Mouse (Mus musculus) NIH3T3 (cell line): ENCODE data around the gene Ndufb10.
"Not testable (repeated sequence)": the region's sequence is repeated elsewhere in the genome, so short reads cannot be mapped to it uniquely, and the experiment has no call there.

Source experiments
- DNase-seq: peaks from one replicate; pipeline ENCODE4 v3.0.0-alpha.2; 2012; ENCODE audit warnings: low read depth

The Ndufb10 gene

GRCm38 (mm10) chr17:24733434-24734050 lies 9.3 kb upstream of the Ndufb10 start:
- DNase-seq, result peak; percentile 40

GRCm38 (mm10) chr17:24732233-24732935 lies 8.1 kb upstream of the Ndufb10 start:
- no peak for DNase-seq

DNA sequence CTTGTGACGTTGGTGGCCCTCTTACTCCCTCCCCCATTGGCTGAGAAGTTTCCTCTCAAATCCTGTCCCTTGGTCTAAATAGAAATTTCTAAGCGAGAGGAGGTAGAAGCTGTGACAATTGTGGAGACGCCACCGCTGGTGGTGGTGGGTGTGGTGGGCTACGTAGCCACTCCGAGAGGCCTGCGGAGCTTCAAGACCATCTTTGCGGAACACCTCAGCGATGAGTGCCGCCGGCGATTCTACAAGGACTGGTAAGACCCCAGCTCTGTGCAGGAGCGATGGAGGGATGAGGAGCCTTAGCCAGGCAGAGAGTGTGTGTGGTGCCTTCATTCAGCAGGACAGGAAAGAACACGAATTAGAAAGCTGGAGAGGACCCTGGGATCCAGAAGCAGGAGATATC lies 6.5 kb upstream of the Ndufb10 start:
- no peak for DNase-seq

- DNase-seq, result peak; percentile 52
Observed at GRCm38 (mm10) chr17:24729067-24729466, 4.8 kb upstream of the Ndufb10 start.

DNA sequence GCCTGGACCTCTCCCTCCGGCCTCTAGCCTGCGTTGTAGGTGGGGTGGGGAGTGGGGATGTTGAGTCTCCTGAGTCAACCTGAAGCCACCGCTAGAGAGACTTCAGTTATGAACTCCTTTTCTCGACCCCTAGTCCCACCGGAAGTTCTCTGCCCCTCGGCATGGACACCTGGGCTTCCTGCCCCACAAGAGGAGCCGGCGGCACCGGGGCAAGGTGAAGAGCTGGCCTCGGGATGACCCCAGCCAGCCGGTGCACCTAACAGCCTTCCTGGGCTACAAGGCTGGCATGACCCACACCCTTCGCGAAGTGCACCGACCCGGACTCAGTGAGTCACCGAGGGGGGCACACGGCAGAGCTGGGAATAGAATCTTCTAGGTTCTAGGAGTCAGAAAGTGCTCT lies 3.9 kb upstream of the Ndufb10 start:
- no peak for DNase-seq

DNA sequence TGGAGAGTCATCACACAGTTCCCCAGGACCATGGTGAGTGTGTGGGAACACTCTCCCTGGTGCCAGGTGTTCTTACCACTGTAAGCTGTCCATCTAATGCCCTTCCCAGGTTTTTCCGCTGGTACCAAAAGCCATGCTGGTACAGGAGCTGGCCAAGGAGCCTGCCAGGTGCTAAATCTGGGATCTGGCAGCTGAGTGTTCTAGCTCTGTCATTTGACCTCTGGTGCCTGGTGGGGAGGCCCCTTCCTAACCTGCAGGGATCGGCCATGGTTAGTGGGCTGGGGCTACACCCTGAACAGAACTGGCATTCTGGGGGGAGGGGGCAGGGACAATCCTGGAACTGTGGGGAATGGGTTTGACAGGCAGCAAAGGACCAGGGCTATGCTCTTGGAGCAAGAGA lies 3.3 kb upstream of the Ndufb10 start, which contains the start of gene Rpl3l:
Gene Rpl3l (plus strand): TSS at position 203 of the 400 bp plus-strand sequence.
- no peak for DNase-seq

DNA sequence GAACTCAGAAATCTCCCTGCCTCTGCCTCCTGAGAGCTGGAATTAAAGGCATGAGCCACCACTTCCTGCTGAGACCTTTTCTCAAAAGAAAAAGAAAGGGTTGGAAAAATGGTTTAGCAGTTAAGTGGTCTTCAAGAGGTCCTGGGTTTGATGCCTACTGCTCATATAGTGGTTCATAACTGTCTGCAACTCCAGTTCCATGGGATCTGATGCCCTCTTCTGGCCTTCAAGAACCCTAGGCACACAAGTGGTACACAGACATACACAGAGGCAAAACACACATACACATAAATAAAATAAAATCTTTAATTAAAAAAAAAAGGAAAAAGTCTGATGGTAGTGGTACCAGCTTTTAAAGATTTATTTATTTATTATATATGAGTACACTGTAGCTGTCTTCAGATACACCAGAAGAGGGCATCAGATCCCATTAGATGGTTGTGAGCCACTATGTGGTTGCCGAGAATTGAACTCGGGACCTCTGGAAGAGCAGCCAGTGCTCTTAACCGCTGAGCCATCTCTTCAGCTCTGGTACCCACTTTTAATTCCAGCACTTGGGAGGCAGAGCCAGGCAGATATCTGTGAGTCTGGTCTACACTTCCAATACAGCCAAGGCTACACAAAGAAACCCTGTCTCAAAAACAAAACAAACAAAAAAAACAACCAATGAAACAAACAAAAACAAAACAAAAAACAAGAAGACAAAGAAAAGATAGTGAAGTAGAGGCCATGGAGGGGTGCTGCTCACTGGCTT lies 1.5 kb upstream of the Ndufb10 start:
- no peak for DNase-seq

GRCm38 (mm10) chr17:24723881-24724180 lies 447 bp downstream of the Ndufb10 start:
- DNase-seq, result no peak

DNA sequence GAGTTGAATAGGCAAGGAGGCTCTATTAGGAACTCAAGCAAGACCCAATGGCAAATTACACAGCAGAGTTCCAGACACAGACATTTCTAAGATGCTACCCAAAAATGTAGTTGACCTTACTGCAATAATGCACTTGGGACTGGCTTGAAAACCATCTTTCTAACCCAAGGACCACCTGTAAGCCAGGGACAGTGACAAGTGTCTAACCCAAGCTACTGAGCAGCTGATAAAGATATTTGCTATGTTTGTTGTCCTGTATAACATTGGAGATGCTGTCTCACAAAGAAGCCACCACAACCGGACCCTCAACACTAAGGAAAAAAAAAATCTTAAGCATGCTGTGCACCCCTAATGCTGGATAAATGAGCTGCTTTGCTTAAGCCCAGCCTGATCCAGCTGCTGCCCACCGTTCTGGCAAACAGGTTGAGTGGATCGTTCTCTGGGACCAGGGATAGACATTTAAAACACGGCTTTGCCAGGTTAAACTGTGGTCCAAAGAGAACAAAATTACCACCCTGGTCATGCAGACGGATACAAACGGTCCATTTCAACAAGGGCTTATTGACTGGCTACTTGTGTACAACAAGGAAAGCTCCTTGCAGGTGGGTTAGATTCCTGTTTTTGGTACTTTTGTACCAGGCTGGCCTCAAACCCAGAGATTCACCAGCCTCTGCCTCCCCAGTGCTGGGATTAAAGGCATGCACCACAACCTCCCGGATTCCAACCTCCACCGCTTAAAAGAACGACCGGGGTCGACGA lies 977 bp downstream of the Ndufb10 start:
- DNase-seq, result no peak

DNA sequence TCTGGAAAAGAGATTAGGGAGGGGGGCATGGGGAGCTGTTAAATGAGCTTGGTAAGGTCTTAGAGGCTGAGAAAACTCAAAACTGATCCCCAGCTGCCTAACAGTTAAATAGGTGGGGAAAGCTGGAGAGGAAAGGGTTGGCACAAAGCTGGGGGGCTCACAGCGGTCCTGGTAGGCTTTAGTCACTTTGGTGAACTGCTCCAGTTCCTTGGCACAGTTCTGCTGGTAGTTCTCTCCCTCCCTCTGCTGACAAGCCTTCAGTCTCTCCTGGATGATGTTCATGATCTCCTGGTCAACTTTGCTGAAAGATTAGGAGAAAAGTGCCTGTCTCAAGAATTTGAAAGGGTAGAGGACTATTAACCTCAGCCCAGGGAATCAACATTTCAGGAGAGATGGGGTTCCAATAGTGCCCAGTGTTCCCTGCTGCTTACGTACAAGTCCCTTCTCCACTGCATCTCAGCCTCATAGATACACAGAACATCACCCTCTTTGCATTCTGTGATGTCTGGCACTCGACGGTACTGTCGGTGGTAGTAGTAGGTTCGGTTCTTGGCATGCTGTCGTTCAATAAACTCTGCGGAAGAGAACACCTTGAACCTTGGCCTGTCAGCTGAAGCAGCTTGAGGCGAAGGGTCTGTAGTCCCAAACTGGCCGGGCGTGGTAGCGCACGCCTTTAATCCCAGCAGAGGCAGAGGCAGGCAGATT lies 1.9 kb downstream of the Ndufb10 start:
- DNase-seq, result peak; percentile 36

DNA sequence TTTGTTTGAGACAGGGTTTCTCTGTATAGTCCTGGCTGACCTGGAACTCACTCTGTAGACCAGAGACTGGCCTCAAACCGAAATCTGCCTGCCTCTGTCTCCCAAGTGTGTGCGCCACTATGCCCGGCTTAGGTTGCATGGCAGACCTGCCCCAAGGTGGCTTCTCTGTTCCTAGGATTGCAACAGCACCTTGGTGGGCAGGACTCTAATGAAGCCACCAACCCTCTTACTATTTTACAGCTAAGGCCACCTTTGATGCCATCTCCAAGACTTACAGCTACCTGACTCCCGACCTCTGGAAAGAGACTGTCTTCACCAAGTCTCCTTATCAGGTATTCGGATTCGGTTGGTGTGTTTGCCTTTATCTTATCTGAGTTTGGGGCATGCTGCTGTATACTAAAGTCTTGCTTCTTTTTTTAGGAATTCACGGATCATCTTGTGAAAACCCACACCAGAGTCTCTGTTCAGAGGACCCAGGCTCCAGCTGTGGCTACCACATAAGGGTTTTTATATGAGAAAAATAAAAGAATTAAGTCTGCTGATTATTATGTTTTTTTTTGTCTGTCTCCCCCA lies 2.8 kb downstream of the Ndufb10 start:
- DNase-seq, result not testable (repeated sequence)

GRCm38 (mm10) chr17:24720616-24721015 lies 3.7 kb downstream of the Ndufb10 start:
- not testable (repeated sequence) for DNase-seq

DNA sequence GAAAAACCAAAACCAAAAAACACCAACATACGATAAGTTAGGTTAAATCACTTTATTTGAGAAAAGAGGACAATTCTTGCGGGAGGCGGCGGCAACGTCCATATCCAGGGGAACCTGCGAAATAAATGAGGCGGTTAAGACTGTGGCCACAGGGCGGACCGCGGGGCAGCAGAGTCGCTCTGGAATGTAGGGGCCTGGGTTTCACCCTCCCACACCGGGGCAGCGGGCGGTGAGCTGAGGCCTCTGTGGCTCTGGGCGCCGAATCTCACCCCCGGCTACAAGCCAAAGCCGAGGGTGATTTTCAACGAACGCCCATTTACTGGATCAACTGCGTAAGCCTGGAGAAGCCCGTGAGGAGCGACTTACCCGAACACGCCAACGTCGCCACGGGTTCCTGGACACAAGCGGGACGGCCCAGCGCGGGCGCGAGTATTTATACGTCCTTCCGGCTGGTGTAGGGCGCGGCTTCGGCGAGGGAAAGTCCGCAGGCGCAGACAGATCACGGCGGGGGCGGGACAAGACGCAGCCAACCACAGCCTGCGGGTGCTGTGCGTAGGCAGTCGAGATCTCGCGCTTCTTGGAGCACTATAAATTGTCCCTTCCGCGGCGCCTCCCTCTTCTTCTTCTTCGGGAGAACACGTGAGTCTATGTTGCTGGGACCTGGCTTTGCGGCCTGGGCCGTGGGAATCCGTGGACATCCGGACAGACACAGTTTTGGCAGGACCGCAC lies 4.6 kb downstream of the Ndufb10 start:
- peak; percentile 99 for DNase-seq

GRCm38 (mm10) chr17:24718938-24719337 lies 5.3 kb downstream of the Ndufb10 start:
- not testable (repeated sequence) for DNase-seq

DNA sequence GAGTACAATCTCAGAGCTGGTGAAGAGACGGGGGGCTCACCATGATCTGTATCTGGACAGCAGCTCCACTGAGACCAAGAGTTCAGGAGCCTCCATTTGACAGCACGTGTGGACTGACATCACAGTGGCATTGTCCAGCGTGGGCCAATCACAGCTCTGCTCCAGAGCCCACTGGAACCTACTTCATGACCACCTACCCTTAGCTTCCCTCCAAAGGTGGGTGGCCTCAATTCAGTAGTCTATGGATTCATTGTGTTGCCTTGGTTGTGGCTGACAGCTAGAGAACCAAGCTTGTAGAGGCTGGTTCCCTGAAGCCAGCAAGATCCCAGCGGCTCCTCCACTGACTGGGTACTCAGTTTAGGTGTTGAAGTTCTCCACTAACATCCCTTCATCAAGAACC lies 6.3 kb downstream of the Ndufb10 start, which contains the start of the genes Rnf151 and Rps2:
Gene Rnf151 (minus strand): TSS at position 121 of the 400 bp plus-strand sequence.
Gene Rps2 (plus strand): TSS at position 174 of the 400 bp plus-strand sequence.
- no peak for DNase-seq

- DNase-seq, result no peak
Observed at GRCm38 (mm10) chr17:24716166-24716682, 8.1 kb downstream of the Ndufb10 start.

DNA sequence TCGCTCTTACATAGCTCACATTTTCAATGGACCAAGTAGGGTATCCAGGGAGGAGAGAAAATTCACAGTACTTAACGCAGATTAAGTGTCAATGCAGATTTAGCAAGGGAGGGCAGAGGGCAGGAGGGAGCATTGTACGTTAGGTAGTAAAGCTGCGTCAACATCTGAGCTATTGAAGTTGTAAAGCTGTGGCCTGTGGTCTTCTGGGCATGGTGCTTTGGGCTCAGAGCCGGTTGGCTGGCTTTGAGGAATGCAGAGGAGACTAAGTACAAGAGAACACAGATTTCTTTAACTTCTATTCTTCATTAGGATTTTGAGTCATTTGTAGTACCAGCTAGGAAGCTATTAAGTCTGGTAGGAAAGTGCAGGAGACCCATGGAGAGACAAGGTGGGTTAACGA lies 8.7 kb downstream of the Ndufb10 start:
- DNase-seq, result no peak

GRCm38 (mm10) chr17:24708646-24709045 lies 15.6 kb downstream of the Ndufb10 start:
- peak; percentile 61 for DNase-seq

GRCm38 (mm10) chr17:24707801-24708425 lies 16.4 kb downstream of the Ndufb10 start:
- no peak for DNase-seq
